Mouse (Mus musculus) ES-E14 (cell line): ENCODE data around the gene Edem3.

Source experiments
- MAFK ChIP-seq: IDR thresholded peaks from 2 replicates; pipeline ENCODE4 v1.6.1; 2014; ENCODE audit warnings: mild to moderate bottlenecking, low read depth, low read length, inconsistent platforms; ENCODE audit not compliant: insufficient read depth
- ZNF384 ChIP-seq: IDR thresholded peaks from 2 replicates; pipeline ENCODE4 v1.6.1; 2012; ENCODE audit warnings: low read depth, low read length, inconsistent platforms

DNA sequence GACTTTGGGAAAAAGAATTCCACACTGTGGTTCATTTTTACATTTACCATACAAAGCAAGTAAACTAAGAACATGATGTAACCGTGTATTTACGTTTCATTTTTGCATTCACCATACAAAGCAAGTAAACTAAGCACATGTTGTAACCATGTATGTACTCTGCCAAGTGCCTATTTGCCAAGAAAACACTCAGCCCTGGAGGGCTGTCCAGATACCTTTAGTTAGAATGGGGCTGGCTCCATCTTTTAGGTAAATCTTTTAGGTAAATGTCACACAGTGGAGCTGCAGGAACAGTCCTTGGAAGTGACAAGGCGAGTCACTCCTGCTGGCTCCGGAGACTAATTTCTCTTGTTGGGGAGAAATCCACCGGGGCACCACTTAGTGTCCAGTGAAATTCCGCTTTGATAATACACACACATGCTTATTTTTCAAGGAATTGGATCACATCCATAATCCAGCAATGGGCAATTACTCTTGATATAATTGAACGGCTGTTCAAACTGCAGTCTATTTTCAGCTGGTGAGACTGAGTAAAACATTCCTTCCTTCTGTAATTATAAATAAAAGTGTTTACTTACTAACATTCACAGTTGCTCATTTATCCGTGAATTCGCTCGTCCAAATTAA lies 33.7 kb upstream of the Edem3 start:
- TF ChIP-seq MAFK (no peak), ZNF384 (no peak)
